7 mouse cellular contexts compared by ENCODE assay signal in the genomic region with DNA sequence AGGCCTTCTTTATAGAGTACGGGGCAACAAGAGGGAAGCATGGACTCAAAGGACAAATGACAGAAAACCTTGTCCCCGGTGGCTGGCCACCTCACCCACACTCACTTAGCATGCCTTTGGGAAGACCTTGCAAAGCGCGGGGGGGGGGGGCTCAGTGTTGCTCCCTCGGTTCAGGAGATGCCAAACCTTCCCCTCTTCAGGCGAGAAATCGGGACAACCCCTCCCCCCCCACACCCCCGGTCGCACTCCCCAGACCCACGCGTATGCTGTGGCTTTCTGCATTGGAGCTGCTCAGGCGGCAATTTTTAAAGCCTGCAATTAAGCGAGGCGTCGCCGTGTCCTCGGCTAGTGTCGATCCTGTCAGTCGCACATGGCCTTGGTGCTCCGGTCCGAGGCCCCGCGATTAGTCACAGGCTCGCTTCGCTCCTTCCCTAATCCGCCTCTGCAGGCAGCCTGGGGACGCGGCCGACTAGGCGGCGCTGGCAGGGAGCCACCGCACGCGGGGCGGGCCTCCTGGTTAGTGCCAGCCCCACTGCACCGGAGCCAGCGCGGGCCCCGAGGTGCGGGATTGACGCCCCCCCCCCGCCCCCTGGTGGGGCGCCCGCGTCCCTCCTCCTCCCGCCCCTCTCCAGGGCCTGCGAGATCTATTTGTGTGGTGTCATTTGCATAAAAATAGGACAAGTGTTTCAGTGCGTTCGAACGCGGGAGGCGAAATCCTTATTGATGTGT.
DNase-seq lines count a peak whose midpoint lies in the region; ATAC-seq lines count a peak whose summit lies in the region.

No protein-coding gene starts in this region.

- peak overlapping the region; percentile 47 for H3K4me3 ChIP-seq in forebrain, embryonic 13.5 days
- H3K4me3 ChIP-seq in hindbrain, embryonic 12.5 days: peak overlapping the region; percentile 45; the same call in 1 of the 2 replicates
- peak overlapping the region; percentile 20; the same call in 1 of the 2 replicates for H3K4me3 ChIP-seq in limb, embryonic 11.5 days (ENCODE audit: low read depth, low read length)
- H3K4me3 ChIP-seq in midbrain, embryonic 11.5 days (ENCODE audit: low read depth, low read length): no peak overlapping the region

- 1% methylated on average over 45 of the region's 52 CpGs for WGBS in forebrain, embryonic 13.5 days
- 3% methylated on average over 49 of the region's 52 CpGs for WGBS in hindbrain, embryonic 12.5 days
- WGBS in limb, embryonic 11.5 days: 3% methylated on average over 43 of the region's 52 CpGs
- 5% methylated on average over 47 of the region's 52 CpGs for WGBS in midbrain, embryonic 11.5 days

- H3K27ac ChIP-seq in forebrain, embryonic 13.5 days: peak overlapping the region; percentile 96
- H3K27ac ChIP-seq in hindbrain, embryonic 12.5 days: peak overlapping the region; percentile 94
- H3K27ac ChIP-seq in limb, embryonic 11.5 days (replicated peaks; ENCODE audit: low read depth, low read length): no peak overlapping the region
- peak overlapping the region; percentile 86 for H3K27ac ChIP-seq in midbrain, embryonic 11.5 days (ENCODE audit: low read depth, low read length)

- no peaks in the 10 kb centered on the region for H3K9me3 ChIP-seq in forebrain, embryonic 13.5 days (replicated peaks)
- H3K9me3 ChIP-seq in hindbrain, embryonic 12.5 days (replicated peaks): no peaks in the 10 kb centered on the region
- H3K9me3 ChIP-seq in limb, embryonic 11.5 days (ENCODE audit: control insufficient read depth, low read length): no peaks in the 10 kb centered on the region
- no peaks in the 10 kb centered on the region for H3K9me3 ChIP-seq in midbrain, embryonic 11.5 days (ENCODE audit: control insufficient read depth, low read length)

- peaks cover 50% of the 10 kb centered on the region for H3K4me1 ChIP-seq in forebrain, embryonic 13.5 days
- H3K4me1 ChIP-seq in hindbrain, embryonic 12.5 days: peaks cover 43% of the 10 kb centered on the region
- H3K4me1 ChIP-seq in limb, embryonic 11.5 days (ENCODE audit: control insufficient read depth, insufficient read depth, low read length): peaks cover 35% of the 10 kb centered on the region
- peaks cover 38% of the 10 kb centered on the region for H3K4me1 ChIP-seq in midbrain, embryonic 11.5 days (ENCODE audit: control insufficient read depth, insufficient read depth, low read length)

- H3K4me2 ChIP-seq in forebrain, embryonic 13.5 days: peak overlapping the region; percentile 79
- H3K4me2 ChIP-seq in hindbrain, embryonic 12.5 days (replicated peaks): peak overlapping the region; percentile 91
- H3K4me2 ChIP-seq in limb, embryonic 11.5 days (ENCODE audit: low read depth, severe bottlenecking): peak overlapping the region; percentile 90
- H3K4me2 ChIP-seq in midbrain, embryonic 11.5 days: peak overlapping the region; percentile 88

- no peaks in the 10 kb centered on the region for H3K36me3 ChIP-seq in forebrain, embryonic 13.5 days (ENCODE audit: poor library complexity, severe bottlenecking)
- H3K36me3 ChIP-seq in hindbrain, embryonic 12.5 days: no peaks in the 10 kb centered on the region
- no peaks in the 10 kb centered on the region for H3K36me3 ChIP-seq in limb, embryonic 11.5 days (ENCODE audit: control insufficient read depth, insufficient read depth, low read length)
- no peaks in the 10 kb centered on the region for H3K36me3 ChIP-seq in midbrain, embryonic 11.5 days (ENCODE audit: control insufficient read depth, insufficient read depth, low read length)

- peaks cover 80% of the 10 kb centered on the region for H3K27me3 ChIP-seq in forebrain, embryonic 13.5 days
- peaks cover 86% of the 10 kb centered on the region for H3K27me3 ChIP-seq in hindbrain, embryonic 12.5 days
- H3K27me3 ChIP-seq in limb, embryonic 11.5 days (ENCODE audit: control insufficient read depth, insufficient read depth, low read length): peaks cover 77% of the 10 kb centered on the region
- peaks cover 67% of the 10 kb centered on the region for H3K27me3 ChIP-seq in midbrain, embryonic 11.5 days (ENCODE audit: control insufficient read depth, insufficient read depth, low read length)

- DNase-seq in ES-CJ7 (ENCODE audit: low read depth, low spot score): peak; percentile 47
- DNase-seq in adrenal gland, adult 2 months: peak; percentile 90
- no peak for DNase-seq in limb, embryonic 11.5 days (ENCODE audit: low spot score)
- peak; percentile 89 for DNase-seq in midbrain, embryonic 11.5 days (ENCODE audit: low spot score, missing footprints)
- peak; percentile 32 to 34 for DNase-seq in spleen, adult 18-20 months

- peak overlapping the region; percentile 50 for H3K9ac ChIP-seq in forebrain, embryonic 13.5 days
- H3K9ac ChIP-seq in hindbrain, embryonic 12.5 days: peak overlapping the region; percentile 18; the same call in 1 of the 2 replicates
- H3K9ac ChIP-seq in limb, embryonic 11.5 days (ENCODE audit: low read length): no peak overlapping the region
- peak overlapping the region; percentile 71 for H3K9ac ChIP-seq in midbrain, embryonic 11.5 days (ENCODE audit: low read length)

- ATAC-seq in forebrain, embryonic 13.5 days: peak; percentile 39
- peak; percentile 44 for ATAC-seq in hindbrain, embryonic 12.5 days (ENCODE audit: low FRiP score)
- ATAC-seq in limb, embryonic 11.5 days (ENCODE audit: insufficient number of reproducible peaks, low FRiP score, low TSS enrichment, low read depth): no peak
- ATAC-seq in midbrain, embryonic 11.5 days (ENCODE audit: low FRiP score): peak; percentile 57
